Mouse (Mus musculus) naive thymus-derived CD4-positive, alpha-beta T cell, adult 2 months (primary cell): ENCODE measurements around the gene Yrdc.

Experiments used
- DNase-seq: peaks from one replicate; pipeline ENCODE4 v3.0.0-alpha.2; 2011; ENCODE audit warnings: low read depth

The Yrdc gene

GRCm38 (mm10) chr4:124850933-124851658 is 617 bp downstream of the Yrdc start, which contains the start of gene 1110065P20Rik:
1110065P20Rik (minus strand) TSS chr4:124851196.
- DNase-seq: peak; percentile 79

GRCm38 (mm10) chr4:124856294-124856693 is 5.8 kb downstream of the Yrdc start:
- DNase-seq: no peak

- DNase-seq: no peak
Measured at GRCm38 (mm10) chr4:124858370-124858769, 7.9 kb downstream of the Yrdc start.

- DNase-seq: peak; percentile 42
Measured at GRCm38 (mm10) chr4:124860446-124860845, 10.0 kb downstream of the Yrdc start.

DNA sequence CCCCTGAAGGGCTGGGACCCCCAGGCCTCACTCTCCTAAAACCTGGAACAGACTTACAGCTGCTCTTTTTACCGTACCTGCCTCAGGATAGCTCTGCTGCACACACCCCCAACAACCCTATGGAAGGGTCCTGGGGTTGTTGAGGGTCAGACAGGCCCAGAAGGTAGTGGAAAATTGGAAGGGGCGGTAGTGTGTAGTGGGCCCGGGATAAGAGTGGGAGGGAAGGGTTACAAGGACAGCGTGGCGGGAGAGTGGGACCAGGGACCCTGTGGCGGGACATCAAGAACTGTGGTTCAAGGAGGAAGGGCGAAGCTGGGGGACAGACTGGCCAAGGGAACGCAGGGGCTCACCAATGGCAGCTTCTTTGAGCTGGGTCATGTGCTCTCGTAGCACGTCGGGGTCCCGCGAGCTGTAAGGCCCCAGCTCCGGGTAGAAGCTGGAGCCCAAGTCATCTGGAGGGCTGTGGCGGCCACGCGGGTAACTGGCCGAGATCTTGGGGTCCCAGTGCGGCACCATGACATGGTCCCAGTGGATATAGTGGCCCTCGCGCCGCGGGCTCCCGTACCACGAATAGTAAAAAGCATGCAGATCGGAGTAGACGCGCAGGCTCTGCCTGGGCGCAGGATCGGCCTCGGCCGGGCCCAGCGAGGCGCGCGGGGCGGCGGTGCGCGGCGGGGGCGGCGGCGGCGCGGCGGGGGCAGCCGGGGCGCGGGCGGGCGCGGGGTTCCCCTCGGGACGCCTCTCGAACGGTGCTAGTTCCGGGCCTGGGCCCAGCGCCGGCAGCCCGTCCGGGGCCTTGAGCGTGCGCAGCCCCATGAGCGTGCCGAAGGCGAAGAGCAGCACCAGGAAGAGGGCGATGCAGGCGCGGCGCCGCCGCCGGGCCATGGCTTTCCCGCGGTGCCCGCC is 11.1 kb downstream of the Yrdc start, which contains the start of gene Maneal:
Gene Maneal, minus strand, starts transcription at position 889 of the 906 bp plus-strand sequence.
- DNase-seq: no peak

- DNase-seq: no peak
Measured at GRCm38 (mm10) chr4:124872719-124873118, 22.2 kb downstream of the Yrdc start.

GRCm38 (mm10) chr4:124880599-124880998 is 30.1 kb downstream of the Yrdc start, which contains the start of gene Epha10:
Epha10 (plus strand) TSS chr4:124880899.
- DNase-seq: no peak

DNA sequence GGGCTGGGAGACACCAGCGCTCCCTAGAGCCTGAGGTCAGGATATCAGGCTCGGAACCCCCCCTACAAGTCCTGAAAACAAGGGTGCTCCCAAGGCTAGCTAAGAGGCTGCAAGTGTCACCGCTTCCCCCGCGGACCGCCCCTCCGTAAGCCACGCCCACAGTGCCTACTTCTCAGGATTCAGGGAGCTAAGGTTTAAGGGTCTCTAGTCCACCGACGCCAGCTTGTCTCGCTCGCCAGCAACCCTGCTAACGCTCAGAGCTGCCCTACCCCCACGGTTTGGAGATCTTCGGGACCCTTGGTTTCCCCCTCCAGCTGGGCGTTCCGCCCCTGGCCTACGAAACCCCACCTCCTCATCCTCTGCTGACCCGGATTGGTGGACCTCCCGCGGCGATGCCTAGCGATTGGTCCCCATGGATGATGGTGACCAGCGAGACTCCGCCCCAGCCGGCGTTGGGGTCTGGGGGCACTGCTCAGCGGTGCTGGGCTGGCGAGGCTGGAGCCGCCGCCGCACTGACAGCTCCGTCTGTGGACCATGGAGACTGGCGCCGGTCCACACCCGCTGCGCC is 30.9 kb downstream of the Yrdc start:
- DNase-seq: no peak

GRCm38 (mm10) chr4:124882151-124882729 is 31.8 kb downstream of the Yrdc start:
- no peak for DNase-seq

GRCm38 (mm10) chr4:124888702-124889101 is 38.2 kb downstream of the Yrdc start:
- no peak for DNase-seq

DNA sequence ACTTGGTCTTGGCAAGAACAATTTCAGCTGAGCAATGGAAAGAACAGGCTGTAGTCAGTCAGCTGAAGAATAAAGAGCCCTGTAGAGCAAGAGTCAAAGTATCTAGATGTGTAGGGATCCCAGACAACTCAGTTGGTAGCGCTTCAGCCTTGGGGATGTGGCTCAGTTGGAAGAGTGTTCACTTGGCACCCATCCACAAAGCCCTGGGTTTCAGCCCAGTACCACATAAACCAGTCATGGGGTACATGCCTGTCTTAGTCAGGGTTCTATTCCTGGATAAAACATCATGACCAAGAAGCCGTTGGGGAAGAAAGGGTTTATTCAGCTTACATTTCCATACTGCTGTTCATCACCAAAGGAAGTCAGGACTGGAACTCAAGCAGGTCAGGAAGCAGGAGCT is 39.5 kb downstream of the Yrdc start:
- no peak for DNase-seq

DNA sequence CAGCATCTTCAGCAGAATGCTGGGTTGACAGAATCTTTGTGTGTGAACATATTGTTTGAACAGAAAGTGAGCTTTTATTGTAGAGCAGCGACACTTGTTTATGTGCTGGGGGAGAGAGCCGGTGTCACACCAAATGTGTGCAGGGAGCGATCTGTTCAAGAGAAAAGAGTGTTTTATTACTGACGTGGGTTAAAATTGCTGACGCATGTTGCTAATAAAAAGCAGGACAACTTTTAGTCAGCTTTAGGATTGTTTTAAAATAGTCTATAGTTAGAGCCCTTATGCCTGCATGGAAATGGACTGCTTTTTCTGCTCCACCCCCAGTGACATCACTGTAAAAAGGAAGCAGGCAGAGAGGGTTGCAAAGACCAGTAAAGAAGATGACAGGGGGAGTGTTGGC is 40.4 kb downstream of the Yrdc start:
- no peak for DNase-seq

- DNase-seq: no peak
Measured at GRCm38 (mm10) chr4:124893769-124894168, 43.3 kb downstream of the Yrdc start.

GRCm38 (mm10) chr4:124894508-124895428 is 44.3 kb downstream of the Yrdc start:
- DNase-seq: no peak

GRCm38 (mm10) chr4:124898428-124898827 is 47.9 kb downstream of the Yrdc start:
- no peak for DNase-seq

DNA sequence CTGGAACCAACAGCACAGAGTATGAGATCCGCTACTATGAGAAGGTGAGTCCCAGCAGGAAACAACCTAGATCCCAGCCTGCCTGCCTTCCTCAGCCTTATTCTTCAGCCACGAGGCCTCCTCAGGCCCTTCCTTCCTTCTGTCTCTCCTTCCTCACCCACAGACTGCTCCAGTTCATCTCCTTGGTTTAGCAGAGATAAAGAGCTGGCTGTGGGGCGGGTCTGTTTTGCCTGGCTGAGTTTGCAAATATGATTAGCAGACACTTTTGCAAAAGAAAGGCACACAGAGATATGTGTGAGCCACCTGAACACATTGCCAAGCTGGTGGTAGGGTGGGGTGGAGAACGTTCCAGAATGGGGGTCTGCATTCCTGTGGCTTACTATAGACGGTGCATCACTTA is 49.4 kb downstream of the Yrdc start:
- no peak for DNase-seq
